Mouse (Mus musculus): ENCODE measurements around the gene Olfr1493-ps1. TPM values are rescaled to one million over a fixed set of nuclear protein-coding genes. Genes with fewer than 3 reads are reported as not detected.

Gene Olfr1493-ps1
- not detected in 2 replicates for polyA plus RNA-seq (2012; rRNA removed)

GRCm38 (mm10) chr19:13722978-13723377, at the start of gene Olfr1493-ps1:
Gene Olfr1493-ps1 (plus strand): TSS chr19:13723278.
- DNase-seq (ENCODE audit: low read depth in 1 of 2, low spot score in 2 of 2) = no peak
- Histone ChIP-seq H3K4me1 (ENCODE audit: control insufficient read depth, insufficient read depth, insufficient read length) (no peaks in the 10 kb centered on the region), H3K4me3 (ENCODE audit: extremely low read depth, insufficient read depth, insufficient read length) (no peak within 1 kb of the TSS), H3K36me3 (ENCODE audit: control insufficient read depth, insufficient read depth, low read length) (no peaks in the 10 kb centered on the region), H3K27me3 (ENCODE audit: control insufficient read depth, insufficient read depth, low read length) (no peaks in the 10 kb centered on the region), H3K27ac (ENCODE audit: insufficient read depth, low read length) (no peak within 1 kb of the TSS)
- 48% methylated on average over 2 of the region's 2 CpGs for WGBS
- TF ChIP-seq CTCF (IDR thresholded peaks at IDR 0.05; ENCODE audit: extremely low read depth, insufficient read depth, insufficient read length, insufficient replicate concordance) (no peak), POLR2A (IDR thresholded peaks at IDR 0.05; ENCODE audit: low read depth, low read length) (no peak)

- no peaks in the 10 kb centered on the region for H3K4me1 ChIP-seq (ENCODE audit: control insufficient read depth, insufficient read depth, insufficient read length)
- no peaks in the 10 kb centered on the region for H3K36me3 ChIP-seq (ENCODE audit: control insufficient read depth, insufficient read depth, low read length)
- no peak for DNase-seq (ENCODE audit: low read depth in 1 of 2, low spot score in 2 of 2)
- H3K4me3 ChIP-seq (ENCODE audit: extremely low read depth, insufficient read depth, insufficient read length) = no peak within 1 kb of the TSS
- no peak for TF ChIP-seq POLR2A (IDR thresholded peaks at IDR 0.05; ENCODE audit: low read depth, low read length)
- TF ChIP-seq CTCF (IDR thresholded peaks at IDR 0.05; ENCODE audit: extremely low read depth, insufficient read depth, insufficient read length, insufficient replicate concordance) = no peak
- H3K27me3 ChIP-seq (ENCODE audit: control insufficient read depth, insufficient read depth, low read length) = no peaks in the 10 kb centered on the region
- no peak within 1 kb of the TSS for H3K27ac ChIP-seq (ENCODE audit: insufficient read depth, low read length)
- whole genome bisulfite sequencing = 75% methylated on average over 3 of the region's 3 CpGs
Observed at GRCm38 (mm10) chr19:13696968-13697367, 26.1 kb upstream of the Olfr1493-ps1 start, which contains the start of gene Olfr1491. Gene Olfr1491 (plus strand): TSS chr19:13697268.

GRCm38 (mm10) chr19:13739428-13739827, 16.4 kb downstream of the Olfr1493-ps1 start, which contains the start of gene Olfr1494:
Gene Olfr1494 (plus strand): TSS chr19:13739728.
- DNase-seq (ENCODE audit: low read depth in 1 of 2, low spot score in 2 of 2) = no peak

GRCm38 (mm10) chr19:13749366-13749765, 26.3 kb downstream of the Olfr1493-ps1 start:
- Histone ChIP-seq H3K4me3 (ENCODE audit: extremely low read depth, insufficient read depth, insufficient read length) (no peak overlapping the region), H3K4me1 (ENCODE audit: control insufficient read depth, insufficient read depth, insufficient read length) (no peaks in the 10 kb centered on the region), H3K36me3 (ENCODE audit: control insufficient read depth, insufficient read depth, low read length) (no peaks in the 10 kb centered on the region), H3K27ac (ENCODE audit: insufficient read depth, low read length) (no peak overlapping the region), H3K27me3 (ENCODE audit: control insufficient read depth, insufficient read depth, low read length) (no peaks in the 10 kb centered on the region)
- 68% methylated on average over 1 of the region's 1 CpGs for WGBS
- TF ChIP-seq POLR2A (IDR thresholded peaks at IDR 0.05; ENCODE audit: low read depth, low read length) (no peak), CTCF (IDR thresholded peaks at IDR 0.05; ENCODE audit: extremely low read depth, insufficient read depth, insufficient read length, insufficient replicate concordance) (no peak)
- DNase-seq (ENCODE audit: low read depth in 1 of 2, low spot score in 2 of 2) = no peak

More at GRCm38 (mm10) chr19:13739428-13739827, 16.4 kb downstream of the Olfr1493-ps1 start, which contains the start of gene Olfr1494:
- Histone ChIP-seq H3K27ac (ENCODE audit: insufficient read depth, low read length) (no peak within 1 kb of the TSS), H3K36me3 (ENCODE audit: control insufficient read depth, insufficient read depth, low read length) (no peaks in the 10 kb centered on the region), H3K27me3 (ENCODE audit: control insufficient read depth, insufficient read depth, low read length) (no peaks in the 10 kb centered on the region), H3K4me3 (ENCODE audit: extremely low read depth, insufficient read depth, insufficient read length) (no peak within 1 kb of the TSS), H3K4me1 (ENCODE audit: control insufficient read depth, insufficient read depth, insufficient read length) (no peaks in the 10 kb centered on the region)
- WGBS = 89% methylated on average over 4 of the region's 4 CpGs
- TF ChIP-seq CTCF (IDR thresholded peaks at IDR 0.05; ENCODE audit: extremely low read depth, insufficient read depth, insufficient read length, insufficient replicate concordance) = no peak
- no peak for TF ChIP-seq POLR2A (IDR thresholded peaks at IDR 0.05; ENCODE audit: low read depth, low read length)

- Histone ChIP-seq H3K27me3 (ENCODE audit: control insufficient read depth, insufficient read depth, low read length) (no peaks in the 10 kb centered on the region), H3K36me3 (ENCODE audit: control insufficient read depth, insufficient read depth, low read length) (no peaks in the 10 kb centered on the region), H3K27ac (ENCODE audit: insufficient read depth, low read length) (no peak within 1 kb of the TSS), H3K4me3 (ENCODE audit: extremely low read depth, insufficient read depth, insufficient read length) (no peak within 1 kb of the TSS), H3K4me1 (ENCODE audit: control insufficient read depth, insufficient read depth, insufficient read length) (no peaks in the 10 kb centered on the region)
- TF ChIP-seq POLR2A (IDR thresholded peaks at IDR 0.05; ENCODE audit: low read depth, low read length) = no peak
- no peak for TF ChIP-seq CTCF (IDR thresholded peaks at IDR 0.05; ENCODE audit: extremely low read depth, insufficient read depth, insufficient read length, insufficient replicate concordance)
- 88% methylated on average over 3 of the region's 3 CpGs for WGBS
- no peak for DNase-seq (ENCODE audit: low read depth in 1 of 2, low spot score in 2 of 2)
Observed at GRCm38 (mm10) chr19:13764306-13764705, 41.2 kb downstream of the Olfr1493-ps1 start, which contains the start of gene Olfr1495. Gene Olfr1495 (plus strand): TSS chr19:13764606.

- Histone ChIP-seq H3K27ac (ENCODE audit: insufficient read depth, low read length) (no peak overlapping the region), H3K27me3 (ENCODE audit: control insufficient read depth, insufficient read depth, low read length) (no peaks in the 10 kb centered on the region), H3K4me3 (ENCODE audit: extremely low read depth, insufficient read depth, insufficient read length) (no peak overlapping the region), H3K36me3 (ENCODE audit: control insufficient read depth, insufficient read depth, low read length) (no peaks in the 10 kb centered on the region), H3K4me1 (ENCODE audit: control insufficient read depth, insufficient read depth, insufficient read length) (no peaks in the 10 kb centered on the region)
- DNase-seq (ENCODE audit: low read depth in 1 of 2, low spot score in 2 of 2) = no peak
- TF ChIP-seq POLR2A (IDR thresholded peaks at IDR 0.05; ENCODE audit: low read depth, low read length) (no peak), CTCF (IDR thresholded peaks at IDR 0.05; ENCODE audit: extremely low read depth, insufficient read depth, insufficient read length, insufficient replicate concordance) (no peak)
- 91% methylated on average over 9 of the region's 9 CpGs for WGBS
Observed at GRCm38 (mm10) chr19:13768565-13769276, 45.6 kb downstream of the Olfr1493-ps1 start.

- Histone ChIP-seq H3K36me3 (ENCODE audit: control insufficient read depth, insufficient read depth, low read length) (no peaks in the 10 kb centered on the region), H3K27me3 (ENCODE audit: control insufficient read depth, insufficient read depth, low read length) (no peaks in the 10 kb centered on the region), H3K4me1 (ENCODE audit: control insufficient read depth, insufficient read depth, insufficient read length) (no peaks in the 10 kb centered on the region), H3K27ac (ENCODE audit: insufficient read depth, low read length) (no peak within 1 kb of the TSS), H3K4me3 (ENCODE audit: extremely low read depth, insufficient read depth, insufficient read length) (no peak within 1 kb of the TSS)
- no peak for TF ChIP-seq CTCF (IDR thresholded peaks at IDR 0.05; ENCODE audit: extremely low read depth, insufficient read depth, insufficient read length, insufficient replicate concordance)
- no peak for TF ChIP-seq POLR2A (IDR thresholded peaks at IDR 0.05; ENCODE audit: low read depth, low read length)
- DNase-seq (ENCODE audit: low read depth in 1 of 2, low spot score in 2 of 2) = no peak
- WGBS = 86% methylated on average over 1 of the region's 1 CpGs
Observed at GRCm38 (mm10) chr19:13777578-13777977, 54.5 kb downstream of the Olfr1493-ps1 start, which contains the start of gene Olfr1496. Gene Olfr1496 (plus strand): TSS chr19:13777878.

Other genes with a start within 250 kb of the Olfr1493-ps1 start
- not detected in 2 replicates for gene Olfr1475, start 243.1 kb upstream of the Olfr1493-ps1 start, polyA plus RNA-seq (2012; rRNA removed)
- gene Olfr1477, start 222.7 kb upstream of the Olfr1493-ps1 start, polyA plus RNA-seq (2012; rRNA removed) = not detected in 2 replicates
- gene Olfr1480, start 195.4 kb upstream of the Olfr1493-ps1 start, polyA plus RNA-seq (2012; rRNA removed) = not detected in 2 replicates
- not detected in 2 replicates for gene Olfr1484, start 139.8 kb upstream of the Olfr1493-ps1 start, polyA plus RNA-seq (2012; rRNA removed)
- not detected in 2 replicates for gene Olfr1487, start 105.9 kb upstream of the Olfr1493-ps1 start, polyA plus RNA-seq (2012; rRNA removed)
- gene Olfr1489, start 91.7 kb upstream of the Olfr1493-ps1 start, polyA plus RNA-seq (2012; rRNA removed) = not detected in 2 replicates
- gene Olfr1490, start 72.2 kb upstream of the Olfr1493-ps1 start, polyA plus RNA-seq (2012; rRNA removed) = not detected in 2 replicates
- gene Olfr1491, start 26.0 kb upstream of the Olfr1493-ps1 start, polyA plus RNA-seq (2012; rRNA removed) = not detected in 2 replicates
- not detected in 2 replicates for gene Olfr1494, start 16.4 kb downstream of the Olfr1493-ps1 start, polyA plus RNA-seq (2012; rRNA removed)
- not detected in 2 replicates for gene Olfr1495, start 41.3 kb downstream of the Olfr1493-ps1 start, polyA plus RNA-seq (2012; rRNA removed)
- not detected in 2 replicates for gene Olfr1496, start 54.6 kb downstream of the Olfr1493-ps1 start, polyA plus RNA-seq (2012; rRNA removed)
- gene Olfr1497, start 74.9 kb downstream of the Olfr1493-ps1 start, polyA plus RNA-seq (2012; rRNA removed) = not detected in 2 replicates
- gene Olfr1499, start 96.2 kb downstream of the Olfr1493-ps1 start, polyA plus RNA-seq (2012; rRNA removed) = not detected in 2 replicates
- not detected in 2 replicates for gene Olfr1500, start 107.2 kb downstream of the Olfr1493-ps1 start, polyA plus RNA-seq (2012; rRNA removed)
- gene Olfr1501, start 127.4 kb downstream of the Olfr1493-ps1 start, polyA plus RNA-seq (2012; rRNA removed) = not detected in 2 replicates
- not detected in 2 replicates for gene Olfr1502, start 138.5 kb downstream of the Olfr1493-ps1 start, polyA plus RNA-seq (2012; rRNA removed)
- gene Olfr1504, start 174.7 kb downstream of the Olfr1493-ps1 start, polyA plus RNA-seq (2012; rRNA removed) = not detected in 2 replicates
- gene Olfr1505, start 190.3 kb downstream of the Olfr1493-ps1 start, polyA plus RNA-seq (2012; rRNA removed) = not detected in 2 replicates

Measured in spleen, adult 2 months (tissue).